ENCODE assay signal across 19 mouse cellular contexts in genomic region chr17:10617656-10618055, GRCm38 (mm10).
DNase-seq lines count a peak whose midpoint lies in the region; ATAC-seq lines count a peak whose summit lies in the region.
"Had no signal": no experiment of that assay in that cellular context is flagged by ENCODE, and none has a peak within 500 bp of the region (broad histone marks: within the 10 kb centered on the region; RNA-seq: fewer than 3 reads in every experiment).

No protein-coding gene starts in this region.

- no peak for DNase-seq in kidney, adult 11 months
- peak; percentile 5 for DNase-seq in ZHBTc4 (ENCODE audit: low read depth, low spot score)
- DNase-seq in brain, adult 2 months (ENCODE audit: low read depth, low spot score), result peak; percentile 86
- peak; percentile 81 for DNase-seq in cerebellum, adult 9-11 months
- no peak for DNase-seq in layer of hippocampus, adult 11-12 months (ENCODE audit: low spot score)
- no peak for DNase-seq in thymus, postnatal 4 days
- DNase-seq: kidney, adult 2 months; layer of hippocampus, postnatal 36 days; right cerebral cortex, postnatal 4 days; thymus, postnatal 14 days had no signal

- no peak overlapping the region for H3K4me2 ChIP-seq in kidney, embryonic 15.5 days
- H3K4me2 ChIP-seq: forebrain, embryonic 15.5 days; heart, embryonic 12.5 days; liver, embryonic 11.5 days; lung, embryonic 15.5 days; midbrain, embryonic 13.5 days; neural tube, embryonic 12.5 days had no signal

- no peaks in the 10 kb centered on the region for H3K4me1 ChIP-seq in kidney, embryonic 15.5 days
- H3K4me1 ChIP-seq: limb, embryonic 10.5 days; lung, embryonic 15.5 days; midbrain, embryonic 13.5 days; neural tube, embryonic 12.5 days had no signal

- H3K27me3 ChIP-seq in kidney, embryonic 15.5 days, result no peaks in the 10 kb centered on the region
- H3K27me3 ChIP-seq: forebrain, embryonic 15.5 days; heart, embryonic 12.5 days; lung, embryonic 15.5 days; midbrain, embryonic 13.5 days; neural tube, embryonic 12.5 days had no signal

- H3K9ac ChIP-seq in kidney, embryonic 15.5 days, result no peak overlapping the region
- H3K9ac ChIP-seq: forebrain, embryonic 15.5 days; heart, embryonic 12.5 days; lung, embryonic 15.5 days; midbrain, embryonic 13.5 days; neural tube, embryonic 12.5 days had no signal

- peak; percentile 54 for ATAC-seq in kidney, embryonic 15.5 days (replicated peaks; ENCODE audit: low FRiP score)
- ATAC-seq: forebrain, embryonic 15.5 days; midbrain, embryonic 13.5 days had no signal

- no peaks in the 10 kb centered on the region for H3K9me3 ChIP-seq in kidney, embryonic 15.5 days (replicated peaks)
- H3K9me3 ChIP-seq: forebrain, embryonic 15.5 days; heart, embryonic 12.5 days; limb, embryonic 10.5 days; lung, embryonic 15.5 days; midbrain, embryonic 13.5 days had no signal

- H3K4me3 ChIP-seq in kidney, embryonic 15.5 days (replicated peaks), result no peak overlapping the region
- H3K4me3 ChIP-seq: forebrain, embryonic 15.5 days; heart, embryonic 12.5 days; limb, embryonic 10.5 days; lung, embryonic 15.5 days; midbrain, embryonic 13.5 days; neural tube, embryonic 12.5 days had no signal

- H3K36me3 ChIP-seq in kidney, embryonic 15.5 days, result no peaks in the 10 kb centered on the region
- H3K36me3 ChIP-seq: forebrain, embryonic 15.5 days; heart, embryonic 12.5 days; limb, embryonic 10.5 days; lung, embryonic 15.5 days; midbrain, embryonic 13.5 days; neural tube, embryonic 12.5 days had no signal

- H3K27ac ChIP-seq in kidney, embryonic 15.5 days, result no peak overlapping the region
- H3K27ac ChIP-seq: forebrain, embryonic 15.5 days; limb, embryonic 10.5 days; lung, embryonic 15.5 days; macrophage; midbrain, embryonic 13.5 days; neural tube, embryonic 12.5 days had no signal

- 38% methylated on average over 4 of the region's 4 CpGs for WGBS in kidney, embryonic 15.5 days

Comparison
In these comparisons a context has a peak if more than half of its experiments do, and no peak if none do; other contexts are left out.
1. DNase-seq: peak in ZHBTc4 (single experiment), brain, adult 2 months (single experiment) and cerebellum, adult 9-11 months (single experiment); none in kidney, adult 11 months (single experiment), layer of hippocampus, adult 11-12 months (single experiment) and thymus, postnatal 4 days (single experiment).